Mouse (Mus musculus) limb, embryonic 13.5 days (tissue): ENCODE data around the gene Lemd1. TPM values are rescaled to one million over a fixed set of nuclear protein-coding genes. Genes with fewer than 3 reads are reported as not detected.
"Not testable (repeated sequence)": the region's sequence is repeated elsewhere in the genome, so short reads cannot be mapped to it uniquely, and the experiment has no call there.

Experiments used
- ATAC-seq: fragments of 200-750 bp; cut with Nextera tagmentation; 2 replicates; pipeline ENCODE4 v1.8.0; 2017; ENCODE audit warnings: low read depth, moderate number of reproducible peaks, moderate TSS enrichment; ENCODE audit not compliant: low FRiP score
- H3K27ac ChIP-seq: fragments of 300-500 bp; sonication (generic); 2 replicates; pipeline ENCODE4 v1.5.1; 2015; ENCODE audit warnings: inconsistent platforms, mild to moderate bottlenecking, moderate library complexity
- H3K27me3 ChIP-seq: fragments of 300-500 bp; sonication (generic); 2 replicates; pipeline ENCODE4 v1.6.1; 2015; ENCODE audit warnings: mild to moderate bottlenecking, inconsistent platforms
- H3K36me3 ChIP-seq: fragments of 300-500 bp; sonication (generic); 2 replicates; pipeline ENCODE4 v1.6.1; 2015; ENCODE audit warnings: inconsistent platforms, mild to moderate bottlenecking, moderate library complexity
- H3K4me1 ChIP-seq: fragments of 300-500 bp; sonication (generic); 2 replicates; pipeline ENCODE4 v1.6.1; 2015; ENCODE audit warnings: inconsistent platforms
- H3K4me2 ChIP-seq: fragments of 300-500 bp; sonication (generic); replicated peaks from 2 replicates; pipeline ENCODE4 v1.6.1; 2015; ENCODE audit warnings: inconsistent platforms, mild to moderate bottlenecking, moderate library complexity
- H3K4me3 ChIP-seq: fragments of 300-500 bp; sonication (generic); 2 replicates; pipeline ENCODE4 v1.5.1; 2015; ENCODE audit warnings: moderate library complexity, mild to moderate bottlenecking, inconsistent platforms
- H3K9ac ChIP-seq: fragments of 300-500 bp; sonication (generic); 2 replicates; pipeline ENCODE4 v1.6.1; 2015; ENCODE audit warnings: mild to moderate bottlenecking, inconsistent platforms
- H3K9me3 ChIP-seq: fragments of 300-500 bp; sonication (generic); 2 replicates; pipeline ENCODE4 v1.6.1; 2016; ENCODE audit warnings: inconsistent platforms
- WGBS: fragments of 180-500 bp; shearing (Covaris S2); methylation state at CpG from one replicate; pipeline ENCODE4 v1.1.7; 2015; 5-methylcytosine and 5-hydroxymethylcytosine counted together
- polyA plus RNA-seq: library from polyadenylated mRNA; unstranded; fragments of >200 nt; fragmentation: Nextera tagmentation; extraction: Ambion mirVana; gene quantifications from 2 replicates; pipeline ENCODE4 v1.2.1, GENCODE M21; 2015

The Lemd1 gene
- polyA plus RNA-seq, 1 experiment from 2014 or later = 0.69 TPM

GRCm38 (mm10) chr1:132265936-132266335, 74.7 kb downstream of the Lemd1 start:
- Histone ChIP-seq H3K4me3 (no peak overlapping the region), H3K9me3 (no peaks in the 10 kb centered on the region), H3K27me3 (no peaks in the 10 kb centered on the region), H3K4me2 (no peak overlapping the region), H3K36me3 (no peaks in the 10 kb centered on the region), H3K4me1 (peaks cover 22% of the 10 kb centered on the region), H3K27ac (no peak overlapping the region), H3K9ac (no peak overlapping the region)
- WGBS = 84% methylated on average over 10 of the region's 10 CpGs
- no peak for ATAC-seq

GRCm38 (mm10) chr1:132266791-132267557, 75.7 kb downstream of the Lemd1 start:
- H3K27me3 ChIP-seq = no peaks in the 10 kb centered on the region
- WGBS = 44% methylated on average over 8 of the region's 8 CpGs
- no peak overlapping the region for H3K27ac ChIP-seq
- H3K9me3 ChIP-seq = no peaks in the 10 kb centered on the region
- peaks cover 22% of the 10 kb centered on the region for H3K4me1 ChIP-seq
- no peaks in the 10 kb centered on the region for H3K36me3 ChIP-seq
- H3K9ac ChIP-seq = no peak overlapping the region
- no peak overlapping the region for H3K4me2 ChIP-seq
- no peak for ATAC-seq
- H3K4me3 ChIP-seq = no peak overlapping the region

- ATAC-seq = no peak
- Histone ChIP-seq H3K4me3 (no peak overlapping the region), H3K9me3 (no peaks in the 10 kb centered on the region), H3K4me1 (peaks cover 22% of the 10 kb centered on the region), H3K9ac (no peak overlapping the region), H3K27me3 (no peaks in the 10 kb centered on the region), H3K27ac (no peak overlapping the region), H3K4me2 (no peak overlapping the region), H3K36me3 (no peaks in the 10 kb centered on the region)
- WGBS = 35% methylated on average over 2 of the region's 2 CpGs
Observed at GRCm38 (mm10) chr1:132267959-132268358, 76.7 kb downstream of the Lemd1 start.

GRCm38 (mm10) chr1:132268418-132269060, 77.3 kb downstream of the Lemd1 start:
- H3K4me2 ChIP-seq = no peak overlapping the region

GRCm38 (mm10) chr1:132271237-132271636, 80.0 kb downstream of the Lemd1 start:
- ATAC-seq = no peak
- Histone ChIP-seq H3K9ac (no peak overlapping the region), H3K4me1 (peaks cover 18% of the 10 kb centered on the region; the same call in 1 of the 2 replicates), H3K27ac (no peak overlapping the region), H3K27me3 (no peaks in the 10 kb centered on the region), H3K4me3 (no peak overlapping the region), H3K9me3 (no peaks in the 10 kb centered on the region), H3K36me3 (no peaks in the 10 kb centered on the region), H3K4me2 (no peak overlapping the region)
- WGBS = 70% methylated on average over 3 of the region's 3 CpGs

More at GRCm38 (mm10) chr1:132268418-132269060, 77.3 kb downstream of the Lemd1 start:
- H3K4me1 ChIP-seq = peaks cover 22% of the 10 kb centered on the region
- no peak overlapping the region for H3K4me3 ChIP-seq
- H3K27me3 ChIP-seq = no peaks in the 10 kb centered on the region
- ATAC-seq = no peak
- no peak overlapping the region for H3K9ac ChIP-seq
- 38% methylated on average over 7 of the region's 7 CpGs for WGBS
- no peaks in the 10 kb centered on the region for H3K36me3 ChIP-seq
- no peak overlapping the region for H3K27ac ChIP-seq
- H3K9me3 ChIP-seq = no peaks in the 10 kb centered on the region

- ATAC-seq = no peak
- 59% methylated on average over 3 of the region's 3 CpGs for whole genome bisulfite sequencing
- H3K27ac ChIP-seq = no peak overlapping the region
- H3K4me2 ChIP-seq = no peak overlapping the region
- no peak overlapping the region for H3K4me3 ChIP-seq
- H3K9ac ChIP-seq = no peak overlapping the region
- H3K4me1 ChIP-seq = no peaks in the 10 kb centered on the region
- no peaks in the 10 kb centered on the region for H3K27me3 ChIP-seq
- no peaks in the 10 kb centered on the region for H3K36me3 ChIP-seq
- no peaks in the 10 kb centered on the region for H3K9me3 ChIP-seq
Observed at GRCm38 (mm10) chr1:132276694-132277093, 85.5 kb downstream of the Lemd1 start.

- Histone ChIP-seq H3K4me2 (no peak overlapping the region), H3K9ac (no peak overlapping the region), H3K4me1 (no peaks in the 10 kb centered on the region), H3K4me3 (no peak overlapping the region), H3K9me3 (no peaks in the 10 kb centered on the region), H3K27me3 (no peaks in the 10 kb centered on the region), H3K36me3 (no peaks in the 10 kb centered on the region), H3K27ac (no peak overlapping the region)
- no peak for ATAC-seq
- WGBS = 58% methylated on average over 6 of the region's 6 CpGs
Observed at GRCm38 (mm10) chr1:132277124-132277523, 85.9 kb downstream of the Lemd1 start.

GRCm38 (mm10) chr1:132280636-132281035, 89.4 kb downstream of the Lemd1 start:
- H3K4me1 ChIP-seq, H3K27me3 ChIP-seq, H3K4me3 ChIP-seq, H3K9ac ChIP-seq, H3K9me3 ChIP-seq, H3K27ac ChIP-seq, ATAC-seq, H3K4me2 ChIP-seq, H3K36me3 ChIP-seq: not testable (repeated sequence)
- WGBS = 76% methylated on average over 6 of the region's 6 CpGs

GRCm38 (mm10) chr1:132281523-132282176, 90.4 kb downstream of the Lemd1 start:
- no peak for ATAC-seq
- 22% methylated on average over 8 of the region's 8 CpGs for WGBS

GRCm38 (mm10) chr1:132282177-132282536, 90.9 kb downstream of the Lemd1 start:
- 85% methylated on average over 2 of the region's 2 CpGs for WGBS
- no peak for ATAC-seq

More at GRCm38 (mm10) chr1:132281523-132282176, 90.4 kb downstream of the Lemd1 start:
- Histone ChIP-seq H3K9me3 (no peaks in the 10 kb centered on the region), H3K27me3 (peaks cover 13% of the 10 kb centered on the region; the same call in 1 of the 2 replicates), H3K4me1 (no peaks in the 10 kb centered on the region), H3K9ac (no peak overlapping the region), H3K36me3 (no peaks in the 10 kb centered on the region), H3K4me3 (no peak overlapping the region), H3K4me2 (no peak overlapping the region), H3K27ac (no peak overlapping the region)

GRCm38 (mm10) chr1:132283018-132283417, 91.8 kb downstream of the Lemd1 start:
- Histone ChIP-seq H3K27ac (no peak overlapping the region), H3K27me3 (peaks cover 14% of the 10 kb centered on the region; the same call in 1 of the 2 replicates), H3K9ac (no peak overlapping the region), H3K36me3 (no peaks in the 10 kb centered on the region), H3K4me3 (no peak overlapping the region), H3K4me2 (no peak overlapping the region), H3K9me3 (no peaks in the 10 kb centered on the region), H3K4me1 (no peaks in the 10 kb centered on the region)
- WGBS = 72% methylated on average over 13 of the region's 13 CpGs
- no peak for ATAC-seq

More at GRCm38 (mm10) chr1:132282177-132282536, 90.9 kb downstream of the Lemd1 start:
- H3K27me3 ChIP-seq = peaks cover 14% of the 10 kb centered on the region; the same call in 1 of the 2 replicates
- H3K4me2 ChIP-seq = no peak overlapping the region
- no peak overlapping the region for H3K27ac ChIP-seq
- H3K4me3 ChIP-seq = no peak overlapping the region
- H3K9me3 ChIP-seq = no peaks in the 10 kb centered on the region
- no peaks in the 10 kb centered on the region for H3K36me3 ChIP-seq
- H3K4me1 ChIP-seq = no peaks in the 10 kb centered on the region
- H3K9ac ChIP-seq = no peak overlapping the region

GRCm38 (mm10) chr1:132286735-132287134, 95.5 kb downstream of the Lemd1 start:
- 82% methylated on average over 1 of the region's 1 CpGs for WGBS
- H3K4me2 ChIP-seq = no peak overlapping the region
- H3K9me3 ChIP-seq = no peaks in the 10 kb centered on the region
- no peak overlapping the region for H3K27ac ChIP-seq
- H3K4me3 ChIP-seq = no peak overlapping the region
- no peak overlapping the region for H3K9ac ChIP-seq
- H3K4me1 ChIP-seq = peaks cover 14% of the 10 kb centered on the region
- no peaks in the 10 kb centered on the region for H3K36me3 ChIP-seq
- H3K27me3 ChIP-seq = peaks cover 14% of the 10 kb centered on the region; the same call in 1 of the 2 replicates
- ATAC-seq = no peak
